Mouse (Mus musculus) liver, postnatal 0 days (tissue): ENCODE results near the gene Prdx5. TPM values are rescaled to one million over a fixed set of nuclear protein-coding genes. Genes with fewer than 3 reads are reported as not detected.

Experiments used
- ATAC-seq: fragments of 200-750 bp; cut with Nextera tagmentation; 2 replicates; pipeline ENCODE4 v1.8.0; 2017; ENCODE audit warnings: mild to moderate bottlenecking, moderate library complexity
- DNase-seq: peaks from one replicate; pipeline ENCODE4 v3.0.0-alpha.2; 2016
- H3K27ac ChIP-seq: fragments of 300-500 bp; sonication (generic); 2 replicates; pipeline ENCODE4 v1.5.1; 2014; ENCODE audit warnings: antibody characterized with exemption, moderate library complexity, mild to moderate bottlenecking, low read depth
- H3K27me3 ChIP-seq: fragments of 300-500 bp; sonication (generic); 2 replicates; pipeline ENCODE4 v1.6.1; 2014; ENCODE audit warnings: low read length, control low read depth, mixed read lengths; ENCODE audit not compliant: insufficient read depth
- H3K36me3 ChIP-seq: fragments of 300-500 bp; sonication (generic); replicated peaks from 2 replicates; pipeline ENCODE4 v1.6.1; 2014; ENCODE audit warnings: mild to moderate bottlenecking, control low read depth, low read length, moderate library complexity, mixed read lengths; ENCODE audit not compliant: insufficient read depth
- H3K4me1 ChIP-seq: fragments of 300-500 bp; sonication (generic); 2 replicates; pipeline ENCODE4 v1.6.1; 2014; ENCODE audit warnings: antibody characterized with exemption, mild to moderate bottlenecking, control low read depth; ENCODE audit not compliant: insufficient read depth
- H3K4me2 ChIP-seq: fragments of 300-500 bp; sonication (generic); 2 replicates; pipeline ENCODE4 v1.6.1; 2014; ENCODE audit warnings: low read depth, mild to moderate bottlenecking, low read length, moderate library complexity, mixed read lengths
- H3K4me3 ChIP-seq: fragments of 300-500 bp; sonication (generic); 2 replicates; pipeline ENCODE4 v1.5.1; 2014; ENCODE audit warnings: low read depth, low read length
- H3K9ac ChIP-seq: fragments of 300-500 bp; sonication (generic); replicated peaks from 2 replicates; pipeline ENCODE4 v1.6.1; 2014; ENCODE audit warnings: mild to moderate bottlenecking, moderate library complexity
- H3K9me3 ChIP-seq: fragments of 300-500 bp; sonication (generic); 2 replicates; pipeline ENCODE4 v1.6.1; 2016; ENCODE audit warnings: mild to moderate bottlenecking, control low read depth, low read length, mixed read lengths
- CTCF ChIP-seq: sonication (generic); IDR thresholded peaks from 2 replicates; pipeline ENCODE4 v1.5.1; 2016; ENCODE audit warnings: antibody characterized with exemption, low read depth
- EP300 ChIP-seq: IDR thresholded peaks from 2 replicates; pipeline ENCODE4 v1.6.1; 2016; ENCODE audit warnings: antibody characterized with exemption, low read depth, mild to moderate bottlenecking
- WGBS: fragments of 180-500 bp; shearing (Covaris S2); extraction: QIAGEN DNeasy Blood & Tissue Kit; methylation state at CpG from one replicate; pipeline ENCODE4 v1.1.7; 2014; ENCODE audit not compliant: insufficient replicate concordance; 5-methylcytosine and 5-hydroxymethylcytosine counted together
- polyA plus RNA-seq: library from polyadenylated mRNA; unstranded; fragments of >200 nt; fragmentation: Nextera tagmentation; extraction: Ambion mirVana; gene quantifications from 2 replicates; pipeline ENCODE4 v1.2.1, GENCODE M21; 2015

The Prdx5 gene
- polyA plus RNA-seq, 1 experiment from 2014 or later: 371 TPM

GRCm38 (mm10) chr19:6943709-6944108, 33.8 kb upstream of the Prdx5 start:
- ATAC-seq (no peak), DNase-seq (no peak)
- no peak for TF ChIP-seq EP300
- TF ChIP-seq CTCF: no peak
- H3K36me3 ChIP-seq: no peaks in the 10 kb centered on the region; the same call in 1 of the 2 replicates
- 86% methylated on average over 6 of the region's 6 CpGs for WGBS
- H3K4me3 ChIP-seq: no peak overlapping the region
- H3K27me3 ChIP-seq: no peaks in the 10 kb centered on the region
- no peak overlapping the region for H3K4me2 ChIP-seq
- H3K9me3 ChIP-seq: no peaks in the 10 kb centered on the region
- peaks cover 16% of the 10 kb centered on the region for H3K4me1 ChIP-seq
- no peak overlapping the region for H3K27ac ChIP-seq
- H3K9ac ChIP-seq: no peak overlapping the region

DNA sequence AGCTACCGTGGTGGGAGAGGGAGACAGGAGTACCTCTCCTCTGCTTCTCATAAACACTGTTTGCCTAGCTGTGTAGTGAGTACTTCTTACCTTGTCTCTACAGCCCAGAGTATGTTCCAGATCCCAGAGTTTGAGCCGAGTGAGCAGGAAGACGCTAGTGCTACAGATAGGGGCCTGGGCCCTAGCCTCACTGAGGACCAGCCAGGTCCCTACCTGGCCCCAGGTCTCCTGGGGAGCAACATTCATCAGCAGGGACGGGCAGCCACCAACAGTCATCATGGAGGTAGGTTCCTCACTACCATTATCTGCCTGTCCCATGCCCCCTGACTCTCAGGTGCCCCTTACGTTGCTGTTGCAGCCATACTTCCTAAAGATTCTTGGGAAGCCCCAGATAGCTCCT, 32.9 kb upstream of the Prdx5 start:
- peak overlapping the region; percentile 80 for H3K9ac ChIP-seq
- WGBS: 20% methylated on average over 5 of the region's 5 CpGs
- no peak for ATAC-seq
- DNase-seq: no peak
- H3K4me2 ChIP-seq: peak overlapping the region; percentile 98
- peaks cover 16% of the 10 kb centered on the region for H3K4me1 ChIP-seq
- TF ChIP-seq CTCF: no peak
- TF ChIP-seq EP300: no peak
- H3K36me3 ChIP-seq: no peaks in the 10 kb centered on the region
- no peaks in the 10 kb centered on the region for H3K27me3 ChIP-seq
- peak overlapping the region; percentile 91 for H3K27ac ChIP-seq
- H3K4me3 ChIP-seq: peak overlapping the region; percentile 81
- no peaks in the 10 kb centered on the region for H3K9me3 ChIP-seq

GRCm38 (mm10) chr19:6942249-6942691, 32.4 kb upstream of the Prdx5 start, which contains the start of gene Gpr137:
TSS of gene Gpr137 (minus strand) at chr19:6942480.
- H3K27me3 ChIP-seq: no peaks in the 10 kb centered on the region
- H3K9ac ChIP-seq: peak within 1 kb of the TSS; percentile 80
- peak within 1 kb of the TSS; percentile 81 for H3K4me3 ChIP-seq
- under 1% methylated on average over 27 of the region's 27 CpGs for WGBS
- peak within 1 kb of the TSS; percentile 98 for H3K4me2 ChIP-seq
- ATAC-seq: peak; percentile 89
- no peaks in the 10 kb centered on the region for H3K36me3 ChIP-seq
- TF ChIP-seq EP300: no peak
- TF ChIP-seq CTCF: no peak
- peak within 1 kb of the TSS; percentile 91 for H3K27ac ChIP-seq
- DNase-seq: peak; percentile 95
- H3K9me3 ChIP-seq: no peaks in the 10 kb centered on the region
- peaks cover 16% of the 10 kb centered on the region for H3K4me1 ChIP-seq

GRCm38 (mm10) chr19:6941372-6942248, 31.7 kb upstream of the Prdx5 start, which contains the start of gene Bad:
TSS of gene Bad (plus strand) at chr19:6941861.
- Histone ChIP-seq H3K27me3 (no peaks in the 10 kb centered on the region), H3K4me2 (peak within 1 kb of the TSS; percentile 98), H3K9ac (peak within 1 kb of the TSS; percentile 80), H3K4me3 (peak within 1 kb of the TSS; percentile 81), H3K36me3 (no peaks in the 10 kb centered on the region), H3K4me1 (peaks cover 14% of the 10 kb centered on the region), H3K9me3 (no peaks in the 10 kb centered on the region), H3K27ac (peak within 1 kb of the TSS; percentile 91)
- TF ChIP-seq CTCF (peak; percentile 28), EP300 (peak; percentile 93)
- peak; percentile 78 for ATAC-seq
- peak; percentile 97 for DNase-seq
- under 1% methylated on average over 81 of the region's 83 CpGs for WGBS

DNA sequence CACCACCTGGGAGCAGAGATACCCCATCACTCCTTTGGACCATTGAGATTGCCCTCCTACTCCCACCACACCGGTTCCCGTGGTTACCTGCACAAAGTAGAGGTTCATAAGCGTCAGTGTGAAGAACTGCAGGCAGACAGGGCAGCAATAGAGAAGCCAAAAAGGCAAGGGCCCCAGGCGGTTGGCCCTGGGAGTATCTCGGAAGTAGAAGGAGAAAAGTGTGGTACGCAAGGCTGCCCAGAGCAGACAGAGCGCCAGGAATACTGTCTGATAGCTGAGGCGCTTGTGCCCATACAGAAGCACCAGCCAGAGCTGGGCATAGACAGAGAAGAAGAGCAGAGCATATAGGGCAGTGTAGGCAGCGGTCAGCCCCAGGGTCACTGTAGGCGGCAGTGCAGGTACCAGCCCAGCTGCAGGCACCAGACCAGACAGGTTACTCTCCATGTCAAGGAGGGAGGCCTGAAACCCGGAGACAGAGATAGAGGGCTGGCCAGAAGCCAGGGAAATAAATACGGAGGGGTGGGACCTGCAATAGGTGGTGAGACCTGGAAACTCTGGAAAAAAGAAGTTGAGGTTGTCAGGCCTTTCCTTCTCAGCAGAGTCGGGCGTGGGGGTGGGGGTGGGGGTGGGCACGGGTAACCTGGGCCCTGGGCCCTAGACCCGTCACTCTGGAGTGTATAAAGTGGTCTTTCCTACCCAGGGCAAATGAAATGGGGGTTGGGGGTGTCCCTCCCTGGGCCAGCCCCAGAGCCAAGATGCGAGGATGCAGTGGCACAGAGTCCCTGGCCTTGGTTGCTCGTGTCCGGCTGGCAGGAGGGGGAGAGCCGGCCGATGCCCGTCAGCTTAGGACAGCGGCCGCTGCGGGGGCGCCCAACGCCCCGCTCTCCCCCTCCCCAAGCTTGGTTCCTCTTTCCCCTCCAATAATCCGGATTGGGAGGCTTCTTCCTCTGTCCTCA, 30.8 kb upstream of the Prdx5 start:
- no peak for TF ChIP-seq EP300
- 27% methylated on average over 29 of the region's 29 CpGs for WGBS
- ATAC-seq: no peak

More for the DNA sequence above, 30.8 kb upstream of the Prdx5 start:
- Histone ChIP-seq H3K27me3 (peaks cover 5% of the 10 kb centered on the region), H3K4me3 (peak overlapping the region; percentile 81), H3K9me3 (no peaks in the 10 kb centered on the region), H3K27ac (peak overlapping the region; percentile 45; the same call in 1 of the 2 replicates), H3K36me3 (no peaks in the 10 kb centered on the region), H3K4me1 (peaks cover 14% of the 10 kb centered on the region), H3K4me2 (peak overlapping the region; percentile 98), H3K9ac (peak overlapping the region; percentile 80)
- DNase-seq: no peak
